Mouse (Mus musculus): ENCODE data around the gene Tspan14.

Gene Tspan14

GRCm38 (mm10) chr14:40957607-40958006 lies 9.0 kb downstream of the Tspan14 start:
- in situ Hi-C loops (cut with MboI; ENCODE audit: low pct_unique_long_range_greater_than_20kb in 1 of 2, low sequenced_read_pairs in 2 of 2, unreplicated experiment in 1 of 2), result no loop called here

- in situ Hi-C loops (cut with MboI; ENCODE audit: low pct_unique_long_range_greater_than_20kb in 1 of 2, low sequenced_read_pairs in 2 of 2, unreplicated experiment in 1 of 2), result no loop called here
These were observed 10.1 kb downstream of the Tspan14 start for GRCm38 (mm10) chr14:40956252-40957146.

GRCm38 (mm10) chr14:40955596-40956251 lies 10.9 kb downstream of the Tspan14 start:
- in situ Hi-C loops (cut with MboI; ENCODE audit: low pct_unique_long_range_greater_than_20kb in 1 of 2, low sequenced_read_pairs in 2 of 2, unreplicated experiment in 1 of 2), result no loop called here

GRCm38 (mm10) chr14:40955146-40955545 lies 11.5 kb downstream of the Tspan14 start:
- in situ Hi-C loops (cut with MboI; ENCODE audit: low pct_unique_long_range_greater_than_20kb in 1 of 2, low sequenced_read_pairs in 2 of 2, unreplicated experiment in 1 of 2), result no loop called here

- in situ Hi-C loops (cut with MboI; ENCODE audit: low pct_unique_long_range_greater_than_20kb in 1 of 2, low sequenced_read_pairs in 2 of 2, unreplicated experiment in 1 of 2), result no loop called here
These were observed 13.2 kb downstream of the Tspan14 start for GRCm38 (mm10) chr14:40953381-40953780.

- in situ Hi-C loops (cut with MboI; ENCODE audit: low pct_unique_long_range_greater_than_20kb in 1 of 2, low sequenced_read_pairs in 2 of 2, unreplicated experiment in 1 of 2), result no loop called here
These were observed 13.9 kb downstream of the Tspan14 start for GRCm38 (mm10) chr14:40952715-40953114.

- in situ Hi-C loops (cut with MboI; ENCODE audit: low pct_unique_long_range_greater_than_20kb in 1 of 2, low sequenced_read_pairs in 2 of 2, unreplicated experiment in 1 of 2), result no loop called here
These were observed 14.3 kb downstream of the Tspan14 start for GRCm38 (mm10) chr14:40952301-40952700.

- in situ Hi-C loops (cut with MboI; ENCODE audit: low pct_unique_long_range_greater_than_20kb in 1 of 2, low sequenced_read_pairs in 2 of 2, unreplicated experiment in 1 of 2), result loop anchor here in 1 of 2 experiments (5.0 kb wide), 1 partner anchor 38 kb away; no protein-coding TSS in a partner anchor
These were observed 16.6 kb downstream of the Tspan14 start for GRCm38 (mm10) chr14:40949730-40950614.

- in situ Hi-C loops (cut with MboI; ENCODE audit: low pct_unique_long_range_greater_than_20kb in 1 of 2, low sequenced_read_pairs in 2 of 2, unreplicated experiment in 1 of 2), result loop anchor here in 1 of 2 experiments (5.0 kb wide), 1 partner anchor 37 kb away; no protein-coding TSS in a partner anchor
These were observed 17.6 kb downstream of the Tspan14 start for GRCm38 (mm10) chr14:40949047-40949446.

- in situ Hi-C loops (cut with MboI; ENCODE audit: low pct_unique_long_range_greater_than_20kb in 1 of 2, low sequenced_read_pairs in 2 of 2, unreplicated experiment in 1 of 2), result loop anchor here in 1 of 2 experiments (5.0 kb wide), 1 partner anchor 36 kb away; no protein-coding TSS in a partner anchor
These were observed 18.1 kb downstream of the Tspan14 start for GRCm38 (mm10) chr14:40948522-40948921.

GRCm38 (mm10) chr14:40947431-40948394 lies 18.9 kb downstream of the Tspan14 start:
- in situ Hi-C loops (cut with MboI; ENCODE audit: low pct_unique_long_range_greater_than_20kb in 1 of 2, low sequenced_read_pairs in 2 of 2, unreplicated experiment in 1 of 2), result loop anchor here in 1 of 2 experiments (5.0 kb wide), 1 partner anchor 35 kb away; no protein-coding TSS in a partner anchor

GRCm38 (mm10) chr14:40943802-40944201 lies 22.8 kb downstream of the Tspan14 start:
- in situ Hi-C loops (cut with MboI; ENCODE audit: low pct_unique_long_range_greater_than_20kb in 1 of 2, low sequenced_read_pairs in 2 of 2, unreplicated experiment in 1 of 2), result no loop called here

- in situ Hi-C loops (cut with MboI; ENCODE audit: low pct_unique_long_range_greater_than_20kb in 1 of 2, low sequenced_read_pairs in 2 of 2, unreplicated experiment in 1 of 2), result no loop called here
These were observed 24.2 kb downstream of the Tspan14 start for GRCm38 (mm10) chr14:40942429-40942828.

GRCm38 (mm10) chr14:40938380-40938987 lies 28.1 kb downstream of the Tspan14 start:
- in situ Hi-C loops (cut with MboI; ENCODE audit: low pct_unique_long_range_greater_than_20kb in 1 of 2, low sequenced_read_pairs in 2 of 2, unreplicated experiment in 1 of 2), result no loop called here

- in situ Hi-C loops (cut with MboI; ENCODE audit: low pct_unique_long_range_greater_than_20kb in 1 of 2, low sequenced_read_pairs in 2 of 2, unreplicated experiment in 1 of 2), result no loop called here
These were observed 29.6 kb downstream of the Tspan14 start for GRCm38 (mm10) chr14:40937052-40937451.

- in situ Hi-C loops (cut with MboI; ENCODE audit: low pct_unique_long_range_greater_than_20kb in 1 of 2, low sequenced_read_pairs in 2 of 2, unreplicated experiment in 1 of 2), result no loop called here
These were observed 31.1 kb downstream of the Tspan14 start for GRCm38 (mm10) chr14:40935481-40935880.

GRCm38 (mm10) chr14:40935054-40935453 lies 31.6 kb downstream of the Tspan14 start:
- in situ Hi-C loops (cut with MboI; ENCODE audit: low pct_unique_long_range_greater_than_20kb in 1 of 2, low sequenced_read_pairs in 2 of 2, unreplicated experiment in 1 of 2), result no loop called here

All from mouse embryonic stem cell (cell line).